Mouse (Mus musculus): ENCODE results near the gene Olfm3. TPM values are rescaled to one million over a fixed set of nuclear protein-coding genes. Genes with fewer than 3 reads are reported as not detected.
A peak's percentile ranks its signal among the peaks of the same experiment; 100 is the strongest.

The Olfm3 gene
- 0.09 and 0.15 TPM in 2 replicates for polyA plus RNA-seq (2015; fragmentation: Nextera tagmentation; extraction: Ambion mirVana)

DNA sequence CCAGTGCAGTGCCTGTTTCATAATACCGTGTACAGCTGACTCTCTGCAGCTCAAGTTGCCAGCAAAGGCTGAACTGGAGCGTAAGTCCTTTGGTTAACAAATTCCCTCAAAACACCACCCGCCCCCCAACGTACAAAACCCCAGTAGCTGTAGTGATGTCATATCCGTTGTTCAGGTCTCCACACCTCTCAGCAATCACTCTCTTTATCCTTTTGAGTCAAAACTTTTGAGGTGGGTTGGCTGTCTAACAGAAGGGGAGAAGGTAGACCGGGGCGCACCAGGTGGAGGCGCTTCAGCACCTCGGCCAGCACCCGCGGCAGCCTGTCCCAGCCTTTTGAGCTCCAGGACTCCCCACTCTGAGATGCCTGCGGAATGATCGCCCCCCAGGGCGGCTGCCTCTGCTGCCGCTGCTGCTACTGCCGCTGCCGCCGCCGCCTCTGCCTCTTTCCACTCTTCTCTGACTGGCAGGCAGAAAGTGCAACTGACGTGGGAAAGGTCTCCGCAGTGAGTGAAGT lies at the start of gene Olfm3:
TSS of gene Olfm3 (plus strand) at position 155 of the 515 bp plus-strand sequence.
- Histone ChIP-seq H3K9ac (ENCODE audit: low read depth, low read length) (no peak within 1 kb of the TSS), H3K27ac (ENCODE audit: low read length) (no peak within 1 kb of the TSS), H3K9me3 (ENCODE audit: control insufficient read depth, low read length) (no peaks in the 10 kb centered on the region), H3K27me3 (replicated peaks; ENCODE audit: control insufficient read depth, insufficient read depth, low read length) (no peaks in the 10 kb centered on the region), H3K4me2 (ENCODE audit: low read depth, low read length) (0 out of 2 replicates have a peak within 1 kb of the TSS, but pooled peaks have one; percentile 12), H3K4me1 (ENCODE audit: control insufficient read depth, insufficient read depth, low read length) (no peaks in the 10 kb centered on the region), H3K36me3 (ENCODE audit: control insufficient read depth, insufficient read depth, low read length) (no peaks in the 10 kb centered on the region), H3K4me3 (ENCODE audit: low read length) (no peak within 1 kb of the TSS)
- ATAC-seq = 0 out of 2 replicates have a peak, but pooled peaks have one; percentile 40
- WGBS = 5% methylated on average over 21 of the region's 21 CpGs

DNA sequence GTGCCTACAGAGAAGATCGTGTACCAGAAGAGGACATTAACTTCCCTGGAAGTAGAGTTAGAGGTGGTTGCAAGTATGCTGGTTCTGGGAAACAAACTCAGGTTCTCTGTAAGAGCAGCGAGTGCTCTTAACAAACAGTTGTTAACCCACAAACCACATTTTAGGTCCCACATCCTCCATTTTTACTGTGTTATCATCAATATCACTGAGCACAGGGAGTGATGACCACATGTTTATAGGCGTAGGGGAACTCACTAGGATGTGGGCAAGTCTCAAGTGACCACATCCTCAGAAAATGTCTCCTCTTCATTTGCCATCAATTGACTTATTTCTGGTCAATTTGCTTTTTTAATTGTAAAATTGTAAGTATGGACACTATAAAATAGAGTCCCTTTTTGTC lies 14.1 kb upstream of the Olfm3 start:
- Histone ChIP-seq H3K4me1 (ENCODE audit: control insufficient read depth, insufficient read depth, low read length) (no peaks in the 10 kb centered on the region), H3K9ac (ENCODE audit: low read depth, low read length) (no peak overlapping the region), H3K9me3 (ENCODE audit: control insufficient read depth, low read length) (no peaks in the 10 kb centered on the region), H3K27me3 (replicated peaks; ENCODE audit: control insufficient read depth, insufficient read depth, low read length) (no peaks in the 10 kb centered on the region), H3K4me3 (ENCODE audit: low read length) (no peak overlapping the region), H3K27ac (ENCODE audit: low read length) (no peak overlapping the region), H3K36me3 (ENCODE audit: control insufficient read depth, insufficient read depth, low read length) (no peaks in the 10 kb centered on the region), H3K4me2 (ENCODE audit: low read depth, low read length) (no peak overlapping the region)
- ATAC-seq = no peak
- WGBS = 84% methylated on average over 3 of the region's 3 CpGs

DNA sequence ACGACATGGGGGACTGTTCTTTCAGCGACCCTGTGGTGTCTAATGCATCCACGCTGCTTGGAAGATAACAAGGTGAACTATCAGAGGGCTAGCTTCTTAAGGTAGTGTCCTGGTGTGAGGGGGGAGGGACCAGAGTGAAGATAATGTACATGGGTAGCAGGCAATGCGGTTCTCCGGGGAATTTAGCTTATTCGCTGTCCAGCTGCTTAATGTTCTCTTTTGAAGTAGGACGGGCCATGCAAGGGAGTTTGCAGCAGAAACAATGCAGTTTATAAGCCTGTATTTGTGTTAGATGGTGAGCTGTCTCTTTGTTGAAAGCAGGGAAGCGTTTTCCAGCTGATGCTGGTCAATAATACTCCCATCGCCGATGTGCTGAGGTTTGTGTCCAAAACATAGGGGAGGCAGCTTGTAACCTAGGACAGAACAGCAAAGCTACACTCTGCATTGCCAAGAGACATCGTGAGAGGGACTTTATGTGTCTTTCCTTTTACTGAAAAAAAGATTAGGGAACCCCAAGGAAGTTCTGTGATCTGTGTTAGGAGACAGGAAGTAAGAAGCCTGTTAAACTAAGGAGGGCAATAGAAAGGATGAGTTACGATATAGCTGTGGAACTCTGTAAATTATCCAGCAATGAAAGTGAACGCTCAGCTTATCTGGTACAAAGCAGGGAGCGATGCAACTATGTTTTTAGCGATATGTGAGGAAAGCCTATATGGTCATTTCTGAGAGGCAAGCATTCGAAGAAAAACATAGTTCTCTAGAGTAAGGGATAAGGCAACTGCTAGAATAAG lies 950 bp downstream of the Olfm3 start:
- 17% methylated on average over 16 of the region's 16 CpGs for whole genome bisulfite sequencing
- Histone ChIP-seq H3K27ac (ENCODE audit: low read length) (no peak overlapping the region), H3K9ac (ENCODE audit: low read depth, low read length) (no peak overlapping the region), H3K4me1 (ENCODE audit: control insufficient read depth, insufficient read depth, low read length) (no peaks in the 10 kb centered on the region), H3K4me2 (ENCODE audit: low read depth, low read length) (0 out of 2 replicates have a peak overlapping the region, but pooled peaks have one; percentile 12), H3K9me3 (ENCODE audit: control insufficient read depth, low read length) (no peaks in the 10 kb centered on the region), H3K36me3 (ENCODE audit: control insufficient read depth, insufficient read depth, low read length) (no peaks in the 10 kb centered on the region), H3K27me3 (replicated peaks; ENCODE audit: control insufficient read depth, insufficient read depth, low read length) (no peaks in the 10 kb centered on the region), H3K4me3 (ENCODE audit: low read length) (no peak overlapping the region)
- ATAC-seq = no peak

DNA sequence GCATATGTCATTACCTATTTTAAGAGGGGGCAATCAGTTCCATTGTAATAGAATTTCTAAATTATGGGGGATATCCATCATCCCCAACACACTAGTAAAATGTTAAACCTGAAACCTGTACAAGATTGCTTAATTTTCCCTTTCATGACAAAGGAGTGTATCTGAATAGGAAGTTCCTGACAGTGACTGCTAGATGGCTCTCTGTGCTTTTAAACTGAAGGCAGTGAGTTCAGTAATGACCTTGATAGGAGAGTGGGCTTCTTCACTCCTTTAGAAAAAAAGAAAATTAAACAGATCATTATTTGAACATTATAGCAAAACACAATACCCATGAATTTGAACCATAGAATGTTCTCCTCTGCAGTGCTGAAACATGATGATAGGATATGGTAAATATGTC lies 3.7 kb downstream of the Olfm3 start:
- no peak for ATAC-seq
- Histone ChIP-seq H3K9ac (ENCODE audit: low read depth, low read length) (no peak overlapping the region), H3K4me3 (ENCODE audit: low read length) (no peak overlapping the region), H3K4me1 (ENCODE audit: control insufficient read depth, insufficient read depth, low read length) (no peaks in the 10 kb centered on the region), H3K27ac (ENCODE audit: low read length) (no peak overlapping the region), H3K27me3 (replicated peaks; ENCODE audit: control insufficient read depth, insufficient read depth, low read length) (no peaks in the 10 kb centered on the region), H3K9me3 (ENCODE audit: control insufficient read depth, low read length) (no peaks in the 10 kb centered on the region), H3K36me3 (ENCODE audit: control insufficient read depth, insufficient read depth, low read length) (no peaks in the 10 kb centered on the region), H3K4me2 (ENCODE audit: low read depth, low read length) (no peak overlapping the region)

DNA sequence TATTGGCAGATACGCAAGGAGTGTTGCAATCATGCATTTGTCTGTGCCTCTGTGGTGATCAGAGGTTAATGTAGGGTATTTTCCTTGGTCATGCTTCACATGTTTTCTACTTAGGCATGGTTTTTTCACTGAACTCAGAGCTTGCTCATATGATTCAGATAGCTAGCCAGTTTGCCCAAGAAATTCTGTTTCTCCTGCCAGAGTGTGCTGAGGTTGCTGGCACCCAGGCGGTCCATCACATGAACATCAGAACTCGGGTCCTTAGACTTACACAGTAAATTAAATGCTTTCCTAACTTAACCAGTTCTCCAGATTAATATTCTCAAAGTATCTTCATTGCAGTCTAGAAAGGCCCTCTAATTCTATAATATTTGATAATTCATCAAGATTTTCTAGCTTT lies 5.0 kb downstream of the Olfm3 start:
- H3K9me3 ChIP-seq (ENCODE audit: control insufficient read depth, low read length) = no peaks in the 10 kb centered on the region
- H3K4me1 ChIP-seq (ENCODE audit: control insufficient read depth, insufficient read depth, low read length) = no peaks in the 10 kb centered on the region
- no peak overlapping the region for H3K27ac ChIP-seq (ENCODE audit: low read length)
- no peaks in the 10 kb centered on the region for H3K36me3 ChIP-seq (ENCODE audit: control insufficient read depth, insufficient read depth, low read length)
- ATAC-seq = no peak
- no peaks in the 10 kb centered on the region for H3K27me3 ChIP-seq (replicated peaks; ENCODE audit: control insufficient read depth, insufficient read depth, low read length)
- 85% methylated on average over 3 of the region's 3 CpGs for WGBS
- H3K9ac ChIP-seq (ENCODE audit: low read depth, low read length) = no peak overlapping the region
- H3K4me3 ChIP-seq (ENCODE audit: low read length) = no peak overlapping the region
- H3K4me2 ChIP-seq (ENCODE audit: low read depth, low read length) = no peak overlapping the region

DNA sequence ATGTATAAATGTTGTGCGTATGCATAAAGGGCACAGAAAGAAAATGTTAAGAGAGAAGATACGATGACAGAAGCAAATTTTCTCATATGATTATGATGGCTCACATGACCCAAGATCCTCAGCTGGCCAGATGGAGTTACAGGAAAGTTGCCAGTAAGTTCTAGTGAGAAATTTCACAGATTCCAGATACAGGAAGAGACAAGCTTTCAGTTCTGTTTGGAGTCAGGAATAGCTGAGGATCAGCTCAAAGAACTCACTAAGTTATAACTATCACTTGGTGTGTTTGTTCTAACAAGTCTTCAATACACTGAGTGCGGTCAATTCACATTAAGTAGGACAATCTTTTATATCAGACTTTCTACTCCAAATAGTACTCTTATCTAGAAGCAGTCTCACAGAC lies 16.2 kb downstream of the Olfm3 start:
- Histone ChIP-seq H3K36me3 (ENCODE audit: control insufficient read depth, insufficient read depth, low read length) (no peaks in the 10 kb centered on the region), H3K9me3 (ENCODE audit: control insufficient read depth, low read length) (no peaks in the 10 kb centered on the region), H3K4me1 (ENCODE audit: control insufficient read depth, insufficient read depth, low read length) (no peaks in the 10 kb centered on the region), H3K4me2 (ENCODE audit: low read depth, low read length) (no peak overlapping the region), H3K4me3 (ENCODE audit: low read length) (no peak overlapping the region), H3K27ac (ENCODE audit: low read length) (no peak overlapping the region), H3K27me3 (replicated peaks; ENCODE audit: control insufficient read depth, insufficient read depth, low read length) (no peaks in the 10 kb centered on the region), H3K9ac (ENCODE audit: low read depth, low read length) (no peak overlapping the region)
- no peak for ATAC-seq
- WGBS = 80% methylated on average over 3 of the region's 3 CpGs

DNA sequence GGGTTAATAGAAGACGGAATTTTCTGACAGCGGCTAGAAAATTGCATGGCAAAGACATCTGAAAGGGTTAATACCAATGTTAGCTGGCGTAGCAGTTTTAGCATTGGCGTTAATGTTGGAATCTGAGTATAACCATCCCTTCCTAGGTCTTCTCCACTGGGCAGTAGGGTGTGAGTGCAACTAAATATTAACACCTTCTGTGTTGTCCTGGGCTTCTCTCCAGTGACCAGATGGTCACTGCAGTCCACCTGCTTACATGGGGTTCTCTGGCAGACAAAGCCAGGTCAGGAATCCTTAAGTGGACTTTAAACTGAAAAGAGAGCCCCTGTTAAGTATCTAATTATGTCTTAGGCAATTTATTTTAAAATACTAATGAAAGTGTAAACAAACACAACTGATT lies 25.7 kb downstream of the Olfm3 start:
- no peak for ATAC-seq
- WGBS = 80% methylated on average over 4 of the region's 4 CpGs
- Histone ChIP-seq H3K9ac (ENCODE audit: low read depth, low read length) (no peak overlapping the region), H3K27me3 (replicated peaks; ENCODE audit: control insufficient read depth, insufficient read depth, low read length) (no peaks in the 10 kb centered on the region), H3K36me3 (ENCODE audit: control insufficient read depth, insufficient read depth, low read length) (no peaks in the 10 kb centered on the region), H3K4me3 (ENCODE audit: low read length) (no peak overlapping the region), H3K4me1 (ENCODE audit: control insufficient read depth, insufficient read depth, low read length) (no peaks in the 10 kb centered on the region), H3K4me2 (ENCODE audit: low read depth, low read length) (no peak overlapping the region), H3K9me3 (ENCODE audit: control insufficient read depth, low read length) (no peaks in the 10 kb centered on the region), H3K27ac (ENCODE audit: low read length) (no peak overlapping the region)

DNA sequence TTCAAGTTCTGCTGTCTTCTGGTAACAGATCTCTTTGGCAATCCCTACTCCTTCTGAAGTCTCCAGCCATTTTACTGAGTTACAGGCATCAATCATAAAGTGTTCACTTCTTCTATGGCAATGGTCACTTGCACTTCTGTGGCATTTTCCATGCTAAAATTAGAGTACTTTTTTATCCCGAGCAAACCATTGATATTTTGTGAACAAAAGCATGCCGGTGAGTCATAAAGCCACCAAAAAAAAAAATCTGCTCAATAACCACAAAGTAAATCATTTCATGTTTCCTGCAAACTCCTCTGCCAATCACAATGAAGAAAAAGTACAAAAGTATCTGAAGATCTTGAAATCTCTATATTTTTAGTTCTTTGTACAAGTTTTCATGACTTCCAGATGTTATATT lies 26.5 kb downstream of the Olfm3 start:
- Histone ChIP-seq H3K27me3 (replicated peaks; ENCODE audit: control insufficient read depth, insufficient read depth, low read length) (no peaks in the 10 kb centered on the region), H3K4me2 (ENCODE audit: low read depth, low read length) (no peak overlapping the region), H3K9me3 (ENCODE audit: control insufficient read depth, low read length) (no peaks in the 10 kb centered on the region), H3K4me3 (ENCODE audit: low read length) (no peak overlapping the region), H3K9ac (ENCODE audit: low read depth, low read length) (no peak overlapping the region), H3K27ac (ENCODE audit: low read length) (no peak overlapping the region), H3K4me1 (ENCODE audit: control insufficient read depth, insufficient read depth, low read length) (no peaks in the 10 kb centered on the region), H3K36me3 (ENCODE audit: control insufficient read depth, insufficient read depth, low read length) (no peaks in the 10 kb centered on the region)
- ATAC-seq = no peak
- WGBS = 77% methylated on average over 2 of the region's 2 CpGs

DNA sequence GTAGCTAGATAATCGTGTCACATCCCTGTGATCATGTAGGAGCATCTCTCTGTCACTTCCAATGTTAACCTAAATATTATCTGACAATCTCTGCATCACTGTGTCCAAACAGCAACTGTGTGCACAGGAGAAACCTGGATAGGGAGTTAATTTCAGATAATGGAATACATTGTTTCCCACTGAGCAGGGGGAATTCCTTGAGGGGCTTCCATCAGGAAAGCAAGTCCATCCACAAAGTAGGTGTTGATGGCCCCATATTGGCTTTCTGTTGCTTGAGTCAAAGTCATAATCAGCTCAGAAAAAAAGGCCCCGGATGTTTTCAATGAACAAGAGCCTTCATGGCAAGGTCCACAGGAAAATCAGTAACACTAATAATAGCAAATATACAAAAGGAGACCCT lies 26.9 kb downstream of the Olfm3 start:
- 69% methylated on average over 2 of the region's 2 CpGs for WGBS
- Histone ChIP-seq H3K4me3 (ENCODE audit: low read length) (no peak overlapping the region), H3K9me3 (ENCODE audit: control insufficient read depth, low read length) (no peaks in the 10 kb centered on the region)

More for the DNA sequence above, 26.9 kb downstream of the Olfm3 start:
- no peak overlapping the region for H3K27ac ChIP-seq (ENCODE audit: low read length)
- H3K4me2 ChIP-seq (ENCODE audit: low read depth, low read length) = no peak overlapping the region
- H3K27me3 ChIP-seq (replicated peaks; ENCODE audit: control insufficient read depth, insufficient read depth, low read length) = no peaks in the 10 kb centered on the region
- ATAC-seq = no peak
- H3K36me3 ChIP-seq (ENCODE audit: control insufficient read depth, insufficient read depth, low read length) = no peaks in the 10 kb centered on the region
- no peaks in the 10 kb centered on the region for H3K4me1 ChIP-seq (ENCODE audit: control insufficient read depth, insufficient read depth, low read length)
- no peak overlapping the region for H3K9ac ChIP-seq (ENCODE audit: low read depth, low read length)
